Mouse (Mus musculus) heart, adult 8-10 months (tissue): Measurements from ENCODE around the gene Triap1. TPM values are rescaled to one million over a fixed set of nuclear protein-coding genes. Genes with fewer than 3 reads are reported as not detected.
"Not testable (repeated sequence)": the region's sequence is repeated elsewhere in the genome, so short reads cannot be mapped to it uniquely, and the experiment has no call there.

Experiments
- DNase-seq: peaks from one replicate; pipeline ENCODE4 v3.0.0; 2022; ENCODE audit warnings: low spot score
- total RNA-seq, 4 experiments: library from RNA; stranded (reverse); gene quantifications; 2 replicates each; pipeline ENCODE4 v1.2.4; 2022

The Triap1 gene
- total RNA-seq, 4 experiments from 2014 or later: 25.5 to 27.4 (median 25.8) TPM

DNA sequence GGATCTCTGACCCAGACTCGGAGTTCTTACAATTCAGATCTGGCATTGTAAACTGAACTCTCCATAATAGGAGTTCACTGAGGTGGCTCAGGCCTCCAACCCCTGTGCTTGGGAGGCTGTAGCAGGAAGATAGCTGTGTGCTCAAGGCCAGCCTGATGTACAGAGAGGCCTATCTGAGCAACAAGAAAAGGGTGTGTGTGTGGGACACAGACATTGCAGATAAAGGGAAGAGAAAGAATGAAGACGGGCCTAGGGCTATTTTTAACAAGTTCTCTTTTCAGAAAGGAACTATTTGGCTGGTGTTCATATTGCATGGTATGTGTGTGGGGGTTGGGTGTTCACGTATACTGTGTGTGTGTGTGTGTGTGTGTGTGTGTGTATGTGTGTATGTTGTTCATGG lies 7.4 kb upstream of the Triap1 start:
- DNase-seq: no peak

GRCm38 (mm10) chr5:115340007-115340406 lies 1.0 kb upstream of the Triap1 start:
- no peak for DNase-seq

DNA sequence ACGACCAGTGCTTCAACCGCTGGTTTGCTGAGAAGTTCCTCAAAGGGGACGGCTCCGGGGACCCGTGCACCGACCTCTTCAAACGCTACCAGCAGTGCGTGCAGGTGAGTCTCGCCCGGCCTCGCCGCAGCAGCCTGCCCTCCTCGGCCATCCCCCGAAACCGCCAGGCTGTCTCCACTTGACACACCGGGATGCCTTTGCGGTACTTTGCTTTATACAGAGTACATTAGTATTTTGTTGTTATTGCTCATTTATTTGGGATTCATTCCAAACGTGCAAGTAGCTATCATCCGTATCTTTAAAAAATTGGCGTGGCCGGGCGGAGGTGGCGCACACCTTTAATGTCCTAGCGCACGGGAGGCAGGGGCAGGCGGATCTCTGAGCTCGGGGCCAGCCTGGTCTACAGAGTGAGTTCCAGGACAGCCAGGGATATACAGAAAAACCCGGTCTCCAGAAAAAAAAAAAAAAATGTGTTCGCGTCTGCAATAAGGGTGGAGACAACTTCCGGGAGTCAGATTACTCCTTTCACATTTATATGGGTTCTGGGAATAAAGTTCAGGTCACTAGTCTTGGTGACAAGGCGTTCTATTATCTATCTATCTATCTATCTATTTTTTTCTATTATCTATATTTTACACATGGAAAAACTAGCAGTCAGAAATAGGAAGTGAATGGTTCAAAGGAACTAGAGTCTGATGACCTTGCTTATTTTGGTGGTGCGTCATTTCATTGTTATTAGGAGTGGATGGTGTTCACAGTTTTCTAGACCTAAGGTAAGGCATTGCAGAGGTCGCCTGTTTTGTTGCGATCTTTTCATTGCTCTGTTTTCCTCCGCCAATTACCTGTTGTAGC lies 515 bp downstream of the Triap1 start:
- DNase-seq: no peak

- peak; percentile 79 for DNase-seq
Measured at GRCm38 (mm10) chr5:115347564-115347963, 6.5 kb downstream of the Triap1 start.

GRCm38 (mm10) chr5:115348546-115349224 lies 7.7 kb downstream of the Triap1 start, which contains the start of gene Cox6a1:
TSS of gene Cox6a1 (minus strand) at chr5:115348981.
- DNase-seq: peak; percentile 97

DNA sequence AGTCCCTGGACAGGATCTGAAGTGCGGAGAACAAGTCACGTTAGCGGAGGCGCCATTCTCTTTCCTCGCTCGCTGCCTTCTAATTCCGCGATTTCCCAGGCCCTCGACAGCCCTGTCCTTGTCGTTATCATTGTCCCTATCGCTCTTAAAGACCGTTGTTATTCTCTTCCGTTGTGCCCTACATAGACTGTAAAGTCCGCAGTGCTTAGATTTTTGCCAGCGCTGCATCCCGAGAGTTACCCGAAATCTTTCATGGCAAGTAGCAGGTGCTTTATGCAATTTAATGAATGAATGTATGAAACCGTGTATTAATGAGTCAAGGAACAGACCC lies 8.2 kb downstream of the Triap1 start:
- no peak for DNase-seq

DNA sequence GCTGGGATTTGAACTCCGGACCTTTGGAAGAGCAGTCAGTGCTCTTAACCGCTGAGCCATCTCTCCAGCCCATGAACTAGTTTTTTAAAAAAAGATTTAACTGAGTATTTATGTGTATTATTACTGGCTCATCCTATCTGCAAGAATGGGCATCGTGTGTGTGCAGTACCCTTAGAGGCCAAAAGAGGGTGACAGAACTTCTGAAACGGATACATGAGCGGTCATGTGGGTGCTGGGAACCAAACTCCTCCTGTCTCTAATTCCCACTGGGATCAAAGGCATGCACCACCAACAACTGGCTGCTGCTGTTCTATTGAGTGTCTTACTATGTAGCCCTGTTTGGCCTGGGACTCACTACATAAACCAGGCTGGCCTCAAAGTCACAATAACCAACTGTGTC lies 10.3 kb downstream of the Triap1 start:
- no peak for DNase-seq

GRCm38 (mm10) chr5:115355070-115355469 lies 14.0 kb downstream of the Triap1 start:
- no peak for DNase-seq

GRCm38 (mm10) chr5:115358872-115359271 lies 17.8 kb downstream of the Triap1 start:
- DNase-seq: peak; percentile 72

- DNase-seq: no peak
Measured at GRCm38 (mm10) chr5:115359438-115359837, 18.4 kb downstream of the Triap1 start.

DNA sequence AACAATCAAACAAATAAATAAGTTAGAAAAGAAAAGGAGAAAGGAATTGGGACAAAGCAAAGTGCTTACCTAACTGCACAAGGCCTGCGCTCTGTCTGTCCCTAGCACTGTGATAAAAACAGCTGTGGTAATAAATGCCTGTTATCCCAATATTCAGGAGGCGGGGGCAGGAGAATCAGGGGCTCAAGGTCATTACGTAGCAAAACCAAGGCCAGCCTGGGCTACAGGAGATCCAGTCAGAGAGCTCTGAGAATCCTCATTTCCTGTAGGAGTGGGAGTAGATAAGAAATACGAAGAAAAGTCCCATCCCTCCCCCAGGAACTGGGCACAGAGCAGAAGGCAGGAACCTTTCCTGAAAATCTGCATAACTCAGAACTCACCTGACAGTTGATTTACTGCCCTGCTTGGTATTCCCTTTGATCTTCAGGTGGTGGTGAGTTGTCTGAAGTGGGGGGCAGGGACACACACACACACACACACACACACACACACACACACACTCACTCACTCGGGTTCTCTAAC lies 18.9 kb downstream of the Triap1 start:
- no peak for DNase-seq

DNA sequence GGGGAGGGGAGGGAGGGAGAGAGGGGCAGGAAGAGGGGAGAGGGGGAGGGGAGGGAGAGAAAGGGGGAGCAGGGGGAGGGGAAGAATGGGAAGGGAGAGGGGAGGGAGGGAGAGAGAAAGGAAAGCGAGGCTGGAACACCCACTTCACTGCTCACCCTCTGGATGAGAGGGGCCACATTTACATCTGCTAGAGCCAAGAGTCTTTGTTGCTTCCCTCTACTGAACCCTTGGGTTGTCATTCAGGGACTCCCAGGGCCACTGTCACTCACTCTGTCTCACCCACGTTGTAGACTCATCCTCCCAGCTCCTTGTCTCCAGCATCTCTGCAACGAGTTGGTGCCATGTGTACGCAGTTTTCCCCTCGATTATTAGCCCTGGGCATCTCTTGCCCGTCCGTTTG lies 21.2 kb downstream of the Triap1 start:
- no peak for DNase-seq

GRCm38 (mm10) chr5:115362819-115363714 lies 22.0 kb downstream of the Triap1 start:
- DNase-seq: no peak

GRCm38 (mm10) chr5:115364782-115365181 lies 23.8 kb downstream of the Triap1 start:
- no peak for DNase-seq

GRCm38 (mm10) chr5:115371736-115372135 lies 30.7 kb downstream of the Triap1 start:
- DNase-seq: no peak

GRCm38 (mm10) chr5:115373441-115374203 lies 32.6 kb downstream of the Triap1 start:
- no peak for DNase-seq

GRCm38 (mm10) chr5:115374204-115374820 lies 33.3 kb downstream of the Triap1 start:
- no peak for DNase-seq

- DNase-seq: no peak
Measured at GRCm38 (mm10) chr5:115375436-115375835, 34.4 kb downstream of the Triap1 start.

GRCm38 (mm10) chr5:115378882-115379281 lies 37.9 kb downstream of the Triap1 start:
- not testable (repeated sequence) for DNase-seq

DNA sequence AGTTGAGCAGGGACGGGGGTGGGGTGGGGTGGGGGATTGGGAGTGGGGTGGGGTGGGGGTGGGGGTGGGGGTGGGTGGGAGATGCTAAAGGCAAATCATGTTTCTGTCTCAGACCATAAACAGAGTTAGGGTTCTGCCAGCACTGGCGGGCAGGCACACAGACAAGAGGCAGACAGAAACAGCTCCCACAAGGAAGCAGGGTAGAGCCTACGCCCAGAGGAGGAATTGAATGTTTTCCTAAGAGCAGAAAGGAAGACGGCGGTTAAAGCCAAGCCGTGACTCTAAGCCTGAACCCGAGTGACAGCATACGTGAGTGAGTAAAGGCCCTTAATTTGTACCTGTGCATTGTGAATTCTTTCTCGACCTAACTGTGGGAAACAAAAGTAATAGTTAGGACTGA lies 50.9 kb downstream of the Triap1 start:
- no peak for DNase-seq

DNA sequence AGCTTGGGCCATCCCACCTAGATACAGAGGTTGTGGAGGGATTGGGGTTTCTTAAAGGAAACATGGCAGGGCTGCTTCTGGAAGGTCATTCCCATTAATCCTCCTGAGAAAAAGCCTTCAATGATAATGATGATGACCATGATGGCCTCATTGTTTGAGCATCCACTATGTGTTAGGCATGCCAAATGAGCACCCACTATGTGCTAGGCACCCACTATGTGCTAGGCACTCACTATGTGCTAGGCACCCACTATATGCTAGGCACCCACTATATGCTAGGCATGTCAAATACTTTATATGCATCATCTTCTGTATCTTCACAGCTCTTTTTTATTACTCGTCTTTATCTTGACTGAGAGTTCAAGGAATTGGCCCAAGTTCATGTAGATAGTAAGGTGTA lies 51.9 kb downstream of the Triap1 start:
- DNase-seq: no peak
